Mouse (Mus musculus) C2C12 (cell line): ENCODE data around the gene Otof. TPM values are rescaled to one million over a fixed set of nuclear protein-coding genes. Genes with fewer than 3 reads are reported as not detected.

Experiments
- H3K27me3 ChIP-seq: one replicate; pipeline ENCODE4 v1.6.1; 2011; ENCODE audit not compliant: control insufficient read depth, insufficient read depth, insufficient read length
- H3K36me3 ChIP-seq: one replicate; pipeline ENCODE4 v1.6.1; 2011; ENCODE audit not compliant: control insufficient read depth, insufficient read depth
- H3K4me3 ChIP-seq: one replicate; pipeline ENCODE4 v1.5.1; 2011; ENCODE audit warnings: mild to moderate bottlenecking, control low read depth; ENCODE audit not compliant: poor library complexity, insufficient read depth, severe bottlenecking
- H3K79me2 ChIP-seq: one replicate; pipeline ENCODE4 v1.6.1; 2011; ENCODE audit not compliant: control insufficient read depth, insufficient read depth
- H3K79me3 ChIP-seq: one replicate; pipeline ENCODE4 v1.6.1; 2011; ENCODE audit warnings: low read depth, control low read depth
- H3ac ChIP-seq: one replicate; pipeline ENCODE3; 2011; ENCODE audit warnings: low read depth; ENCODE audit not compliant: control insufficient read depth, insufficient read length
- CEBPB ChIP-seq: IDR thresholded peaks from one replicate; pipeline ENCODE4 v1.6.1; 2011; ENCODE audit warnings: low read depth, mild to moderate bottlenecking, control low read depth, moderate library complexity
- CTCF ChIP-seq: IDR thresholded peaks from one replicate; pipeline ENCODE4 v1.5.1; 2011; ENCODE audit not compliant: control insufficient read depth, insufficient read depth, insufficient read length
- FOSL1 ChIP-seq: IDR thresholded peaks from one replicate; pipeline ENCODE4 v1.8.0; 2011; ENCODE audit warnings: mild to moderate bottlenecking, low read length; ENCODE audit not compliant: poor library complexity, insufficient read depth, severe bottlenecking
- MAX ChIP-seq: IDR thresholded peaks from one replicate; pipeline ENCODE4 v1.6.1; 2011; ENCODE audit warnings: mild to moderate bottlenecking, control low read depth
- MYOD1 ChIP-seq: IDR thresholded peaks from one replicate; pipeline ENCODE4 v1.6.1; 2011; ENCODE audit warnings: low read depth; ENCODE audit not compliant: control insufficient read depth, insufficient read length
- MYOG ChIP-seq: IDR thresholded peaks from one replicate; pipeline ENCODE4 v1.6.1; 2011; ENCODE audit not compliant: control insufficient read depth, insufficient read length; ENCODE audit errors: extremely low read depth
- USF1 ChIP-seq: IDR thresholded peaks from one replicate; pipeline ENCODE4 v1.6.1; 2011; ENCODE audit warnings: low read depth, mild to moderate bottlenecking, control low read depth, moderate library complexity
- polyA plus RNA-seq: library from polyadenylated mRNA; unstranded; fragments of >200 nt; fragmentation: generic; extraction: Trizol; gene quantifications from one replicate; pipeline ENCODE4 v1.2.1, GENCODE M21; 2012; ENCODE audit warnings: missing spikeins

Gene Otof
- polyA plus RNA-seq, 1 experiment, result not detected

GRCm38 (mm10) chr5:30444327-30444895 is 17.3 kb downstream of the Otof start:
- no peaks in the 10 kb centered on the region for H3K79me2 ChIP-seq
- H3ac ChIP-seq, result no peak overlapping the region
- no peaks in the 10 kb centered on the region for H3K79me3 ChIP-seq
- H3K4me3 ChIP-seq, result no peak overlapping the region
- TF ChIP-seq USF1 (no peak), CTCF (no peak), MYOG (no peak), FOSL1 (no peak), CEBPB (no peak), MAX (no peak), MYOD1 (no peak)
- H3K36me3 ChIP-seq, result no peaks in the 10 kb centered on the region
- peaks cover 47% of the 10 kb centered on the region for H3K27me3 ChIP-seq

GRCm38 (mm10) chr5:30442196-30442595 is 19.5 kb downstream of the Otof start:
- Histone ChIP-seq H3K27me3 (peaks cover 52% of the 10 kb centered on the region), H3K36me3 (no peaks in the 10 kb centered on the region)
- TF ChIP-seq MYOG (no peak), USF1 (no peak), FOSL1 (no peak), MAX (no peak), CEBPB (no peak), MYOD1 (no peak), CTCF (no peak)

GRCm38 (mm10) chr5:30440308-30440906 is 21.3 kb downstream of the Otof start:
- no peaks in the 10 kb centered on the region for H3K79me2 ChIP-seq
- no peaks in the 10 kb centered on the region for H3K36me3 ChIP-seq
- H3ac ChIP-seq, result no peak overlapping the region
- H3K27me3 ChIP-seq, result peaks cover 58% of the 10 kb centered on the region
- TF ChIP-seq CEBPB (no peak), MYOG (no peak), MAX (no peak), MYOD1 (no peak)
- H3K79me3 ChIP-seq, result no peaks in the 10 kb centered on the region
- H3K4me3 ChIP-seq, result no peak overlapping the region

More at GRCm38 (mm10) chr5:30442196-30442595, 19.5 kb downstream of the Otof start:
- Histone ChIP-seq H3K79me3 (no peaks in the 10 kb centered on the region), H3K79me2 (no peaks in the 10 kb centered on the region), H3K4me3 (no peak overlapping the region), H3ac (no peak overlapping the region)

- no peaks in the 10 kb centered on the region for H3K36me3 ChIP-seq
- no peak overlapping the region for H3K4me3 ChIP-seq
- H3K79me2 ChIP-seq, result no peaks in the 10 kb centered on the region
- peaks cover 57% of the 10 kb centered on the region for H3K27me3 ChIP-seq
- no peak for TF ChIP-seq USF1
- TF ChIP-seq CEBPB, result no peak
- TF ChIP-seq FOSL1, result no peak
- no peak for TF ChIP-seq MYOG
- no peak for TF ChIP-seq MAX
- TF ChIP-seq CTCF, result no peak
- TF ChIP-seq MYOD1, result no peak
- H3K79me3 ChIP-seq, result no peaks in the 10 kb centered on the region
- H3ac ChIP-seq, result no peak overlapping the region
Observed at GRCm38 (mm10) chr5:30438931-30439330, 22.8 kb downstream of the Otof start.

- Histone ChIP-seq H3K36me3 (no peaks in the 10 kb centered on the region), H3K79me2 (no peaks in the 10 kb centered on the region), H3ac (no peak overlapping the region), H3K79me3 (no peaks in the 10 kb centered on the region), H3K4me3 (no peak overlapping the region), H3K27me3 (peaks cover 68% of the 10 kb centered on the region)
- no peak for TF ChIP-seq MYOD1
Observed at GRCm38 (mm10) chr5:30427406-30427805, 34.3 kb downstream of the Otof start.
